Mouse (Mus musculus) spleen, adult 18-20 months (tissue): ENCODE measurements around the gene Gm20894.
"Not testable (repeated sequence)": the region's sequence is repeated elsewhere in the genome, so short reads cannot be mapped to it uniquely, and the experiment has no call there.

Experiments
- DNase-seq, 2 experiments: peaks; one replicate each; pipeline ENCODE4 v3.0.0; 2022; ENCODE audit warnings: mixed read lengths in 2 of 2

Gm20894 gene

GRCm38 (mm10) chrY:28271412-28271811 lies at the start of gene Gm20894:
Gm20894 (minus strand) TSS chrY:28271512.
- not testable (repeated sequence) for DNase-seq
